Mouse (Mus musculus): ENCODE measurements around the gene Dock4. TPM values are rescaled to one million over a fixed set of nuclear protein-coding genes. Genes with fewer than 3 reads are reported as not detected.

Dock4 gene
- polyA plus RNA-seq, 2 experiments, result 7.7 to 12.2 TPM

DNA sequence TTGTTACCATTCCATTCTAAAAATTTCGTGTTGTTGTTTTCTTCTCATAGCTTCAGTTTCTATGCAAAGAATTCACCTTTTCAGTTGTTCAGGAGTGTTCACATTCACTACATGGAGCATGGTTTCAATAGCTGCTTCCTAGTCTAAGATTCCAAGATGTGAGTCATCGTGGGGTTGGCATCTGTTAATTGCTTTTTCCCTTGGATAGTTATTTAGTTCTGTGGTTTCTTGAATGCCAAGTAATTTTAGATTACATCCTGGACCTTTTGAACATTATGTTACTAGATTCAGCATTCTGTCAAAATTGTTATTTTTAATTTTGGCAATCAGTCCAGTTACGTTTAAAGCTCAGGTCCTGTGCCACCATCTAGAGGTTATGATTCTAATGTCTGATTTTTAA lies 355.7 kb downstream of the Dock4 start:
- H3K27ac ChIP-seq (replicated peaks; ENCODE audit: low read depth, low read length), result no peak overlapping the region
- no peaks in the 10 kb centered on the region for H3K36me3 ChIP-seq (ENCODE audit: control insufficient read depth, insufficient read depth, low read length)
- H3K4me1 ChIP-seq (ENCODE audit: control insufficient read depth, insufficient read depth, low read length), result peaks cover 14% of the 10 kb centered on the region
- 70% methylated on average over 3 of the region's 3 CpGs for whole genome bisulfite sequencing
- ATAC-seq (ENCODE audit: low FRiP score, low read depth) (no peak), DNase-seq (ENCODE audit: low spot score) (no peak)
- H3K9me3 ChIP-seq (ENCODE audit: control insufficient read depth, low read length), result no peaks in the 10 kb centered on the region
- H3K27me3 ChIP-seq (ENCODE audit: control insufficient read depth, insufficient read depth, low read length), result no peaks in the 10 kb centered on the region
- no peak for TF ChIP-seq POLR2A (IDR thresholded peaks at IDR 0.05; ENCODE audit: borderline replicate concordance, extremely low read depth, insufficient read depth, insufficient read length)
- H3K4me3 ChIP-seq (replicated peaks; ENCODE audit: low read length), result no peak overlapping the region
- no peak overlapping the region for H3K4me2 ChIP-seq (replicated peaks; ENCODE audit: low read depth, low read length, severe bottlenecking)
- H3K9ac ChIP-seq (ENCODE audit: low read depth, low read length, severe bottlenecking), result no peak overlapping the region

DNA sequence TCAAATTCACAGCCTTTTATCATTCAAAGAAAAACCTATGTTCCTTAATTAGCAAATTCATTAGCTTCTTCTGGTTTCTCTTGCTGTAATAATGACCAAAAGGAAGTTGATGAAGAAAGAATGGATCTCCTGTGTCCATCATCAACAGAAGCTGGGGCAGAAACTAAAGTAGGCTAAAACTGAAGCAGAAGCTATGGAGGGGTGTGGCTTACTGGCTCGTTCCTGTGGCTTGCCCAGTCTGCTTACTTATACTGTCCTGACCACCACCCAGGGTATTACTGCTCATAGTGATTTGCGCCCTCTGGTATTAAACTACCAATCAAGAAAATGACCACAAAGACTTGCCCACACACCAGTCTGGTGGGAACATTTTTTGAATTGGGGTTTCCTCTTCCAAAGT lies 359.5 kb downstream of the Dock4 start:
- H3K36me3 ChIP-seq (ENCODE audit: control insufficient read depth, insufficient read depth, low read length), result peaks cover 5% of the 10 kb centered on the region; the same call in 1 of the 2 replicates
- ATAC-seq (ENCODE audit: low FRiP score, low read depth), result no peak

DNA sequence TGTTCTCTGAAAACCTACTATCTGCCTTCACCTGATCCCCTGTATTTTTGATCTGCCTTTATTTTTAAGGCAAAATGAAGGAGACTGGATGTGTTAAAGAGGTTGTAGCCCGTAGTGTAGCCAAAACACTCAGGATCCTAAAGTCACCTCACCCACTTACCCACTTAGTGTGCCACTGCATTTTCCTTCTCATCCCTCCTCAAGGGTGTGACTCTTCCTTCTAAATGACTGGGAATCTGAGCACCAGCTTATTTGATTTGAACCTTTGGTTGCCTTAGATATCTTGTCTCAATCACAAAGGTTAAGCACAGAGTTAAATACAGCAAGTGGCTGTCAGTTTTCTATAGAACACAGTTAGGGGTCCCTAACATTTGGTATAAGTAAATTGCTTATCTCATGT lies 362.2 kb downstream of the Dock4 start:
- no peak for DNase-seq (ENCODE audit: low spot score)
- Histone ChIP-seq H3K27ac (replicated peaks; ENCODE audit: low read depth, low read length) (no peak overlapping the region), H3K4me2 (replicated peaks; ENCODE audit: low read depth, low read length, severe bottlenecking) (no peak overlapping the region), H3K9ac (ENCODE audit: low read depth, low read length, severe bottlenecking) (no peak overlapping the region), H3K27me3 (ENCODE audit: control insufficient read depth, insufficient read depth, low read length) (no peaks in the 10 kb centered on the region), H3K9me3 (ENCODE audit: control insufficient read depth, low read length) (no peaks in the 10 kb centered on the region), H3K4me1 (ENCODE audit: control insufficient read depth, insufficient read depth, low read length) (no peaks in the 10 kb centered on the region), H3K4me3 (replicated peaks; ENCODE audit: low read length) (no peak overlapping the region), H3K36me3 (ENCODE audit: control insufficient read depth, insufficient read depth, low read length) (peaks cover 5% of the 10 kb centered on the region; the same call in 1 of the 2 replicates)
- no peak for TF ChIP-seq POLR2A (IDR thresholded peaks at IDR 0.05; ENCODE audit: borderline replicate concordance, extremely low read depth, insufficient read depth, insufficient read length)
- no peak for ATAC-seq (ENCODE audit: low FRiP score, low read depth)
- WGBS, result 96% methylated on average over 1 of the region's 1 CpGs

More for the DNA sequence above, 359.5 kb downstream of the Dock4 start:
- Histone ChIP-seq H3K4me1 (ENCODE audit: control insufficient read depth, insufficient read depth, low read length) (no peaks in the 10 kb centered on the region), H3K4me2 (replicated peaks; ENCODE audit: low read depth, low read length, severe bottlenecking) (no peak overlapping the region), H3K9me3 (ENCODE audit: control insufficient read depth, low read length) (no peaks in the 10 kb centered on the region), H3K4me3 (replicated peaks; ENCODE audit: low read length) (no peak overlapping the region), H3K27ac (replicated peaks; ENCODE audit: low read depth, low read length) (no peak overlapping the region), H3K27me3 (ENCODE audit: control insufficient read depth, insufficient read depth, low read length) (no peaks in the 10 kb centered on the region), H3K9ac (ENCODE audit: low read depth, low read length, severe bottlenecking) (no peak overlapping the region)
- no peak for DNase-seq (ENCODE audit: low spot score)
- no peak for TF ChIP-seq POLR2A (IDR thresholded peaks at IDR 0.05; ENCODE audit: borderline replicate concordance, extremely low read depth, insufficient read depth, insufficient read length)
- WGBS, result 75% methylated on average over 2 of the region's 2 CpGs

DNA sequence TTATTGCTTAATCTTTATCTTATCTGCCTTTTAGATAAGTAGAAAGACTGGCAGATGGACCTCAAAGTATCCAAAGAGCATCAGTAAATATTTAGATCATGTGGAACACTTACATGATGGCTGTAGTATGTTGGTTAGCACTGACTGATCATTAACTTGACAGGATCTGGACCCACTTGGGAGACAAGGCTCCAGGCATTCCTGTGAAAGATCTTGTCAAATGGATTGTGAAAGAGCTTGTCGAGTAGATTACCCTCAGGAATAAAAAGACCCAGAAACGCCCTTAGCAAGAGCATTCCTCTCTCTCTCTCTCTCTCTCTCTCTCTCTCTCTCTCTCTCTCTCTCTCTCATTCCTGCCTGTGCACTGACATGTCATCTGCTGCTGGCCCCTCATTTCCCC lies 367.7 kb downstream of the Dock4 start:
- no peak for ATAC-seq (ENCODE audit: low FRiP score, low read depth)
- Histone ChIP-seq H3K27me3 (ENCODE audit: control insufficient read depth, insufficient read depth, low read length) (no peaks in the 10 kb centered on the region), H3K4me3 (replicated peaks; ENCODE audit: low read length) (no peak overlapping the region), H3K27ac (replicated peaks; ENCODE audit: low read depth, low read length) (no peak overlapping the region), H3K4me1 (ENCODE audit: control insufficient read depth, insufficient read depth, low read length) (no peaks in the 10 kb centered on the region), H3K36me3 (ENCODE audit: control insufficient read depth, insufficient read depth, low read length) (no peaks in the 10 kb centered on the region), H3K4me2 (replicated peaks; ENCODE audit: low read depth, low read length, severe bottlenecking) (no peak overlapping the region), H3K9me3 (ENCODE audit: control insufficient read depth, low read length) (no peaks in the 10 kb centered on the region), H3K9ac (ENCODE audit: low read depth, low read length, severe bottlenecking) (no peak overlapping the region)
- TF ChIP-seq POLR2A (IDR thresholded peaks at IDR 0.05; ENCODE audit: borderline replicate concordance, extremely low read depth, insufficient read depth, insufficient read length), result no peak
- no peak for DNase-seq (ENCODE audit: low spot score)
- WGBS, result 43% methylated on average over 2 of the region's 2 CpGs

DNA sequence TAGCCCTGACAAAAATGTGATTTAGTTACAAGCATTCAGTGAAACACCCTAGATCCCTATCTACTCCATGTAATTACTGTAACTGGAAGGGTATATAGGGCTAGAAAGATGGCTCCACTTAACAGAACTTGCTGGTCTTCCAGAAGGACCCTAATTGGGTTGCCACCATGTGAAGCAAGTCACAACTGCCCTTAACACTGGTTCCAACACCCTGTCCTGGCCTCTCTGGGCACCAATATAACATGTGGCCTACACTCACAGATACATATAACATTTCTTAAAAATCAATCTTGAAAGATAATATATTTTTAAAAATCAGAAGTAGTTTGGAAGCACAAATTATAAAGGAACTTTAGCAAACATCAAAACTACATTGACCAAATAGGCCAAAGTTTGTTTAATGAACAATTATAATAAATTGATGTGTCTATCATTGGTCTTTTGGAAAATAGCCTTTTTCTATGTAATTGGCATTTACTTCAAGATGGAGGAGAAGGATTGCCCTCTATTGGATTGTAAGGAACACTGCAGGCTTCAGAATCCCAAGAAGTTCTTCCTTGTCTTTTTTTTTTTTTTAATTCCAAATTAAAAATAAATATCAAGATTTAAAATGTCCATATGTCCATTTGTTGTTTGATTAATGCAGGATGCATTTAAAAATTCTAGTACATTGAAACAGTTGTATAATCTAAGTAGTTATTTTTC lies 369.1 kb downstream of the Dock4 start:
- Histone ChIP-seq H3K4me1 (ENCODE audit: control insufficient read depth, insufficient read depth, low read length) (no peaks in the 10 kb centered on the region), H3K36me3 (ENCODE audit: control insufficient read depth, insufficient read depth, low read length) (no peaks in the 10 kb centered on the region; the same call in 1 of the 2 replicates), H3K27me3 (ENCODE audit: control insufficient read depth, insufficient read depth, low read length) (no peaks in the 10 kb centered on the region), H3K9me3 (ENCODE audit: control insufficient read depth, low read length) (no peaks in the 10 kb centered on the region), H3K4me2 (replicated peaks; ENCODE audit: low read depth, low read length, severe bottlenecking) (no peak overlapping the region), H3K9ac (ENCODE audit: low read depth, low read length, severe bottlenecking) (no peak overlapping the region), H3K27ac (replicated peaks; ENCODE audit: low read depth, low read length) (no peak overlapping the region), H3K4me3 (replicated peaks; ENCODE audit: low read length) (no peak overlapping the region)
- no peak for TF ChIP-seq POLR2A (IDR thresholded peaks at IDR 0.05; ENCODE audit: borderline replicate concordance, extremely low read depth, insufficient read depth, insufficient read length)
- ATAC-seq (ENCODE audit: low FRiP score, low read depth) (no peak), DNase-seq (ENCODE audit: low spot score) (no peak)

Measured in limb, embryonic 14.5 days (tissue).